Mouse (Mus musculus): ENCODE results near the gene Nrxn2. TPM values are rescaled to one million over a fixed set of nuclear protein-coding genes. Genes with fewer than 3 reads are reported as not detected.

The Nrxn2 gene
- polyA plus RNA-seq, 1 experiment: 6.4 TPM

DNA sequence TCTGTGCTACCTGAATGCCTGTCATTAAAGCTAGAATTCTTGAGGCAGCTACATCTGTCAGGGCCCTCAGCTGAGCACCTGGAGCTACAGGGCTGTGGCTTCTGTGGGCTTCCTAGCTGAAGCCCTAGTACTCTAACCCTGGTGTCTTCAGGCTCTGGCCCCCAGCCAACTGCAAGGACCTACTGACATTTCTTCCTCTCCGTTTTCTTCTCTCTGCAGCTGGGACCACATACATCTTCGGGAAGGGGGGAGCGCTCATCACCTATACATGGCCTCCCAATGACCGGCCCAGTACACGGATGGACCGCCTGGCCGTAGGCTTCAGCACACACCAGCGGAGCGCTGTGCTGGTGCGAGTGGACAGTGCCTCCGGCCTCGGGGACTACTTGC lies 86.1 kb downstream of the Nrxn2 start:
- no peak for TF ChIP-seq POLR2A (IDR thresholded peaks at IDR 0.05; ENCODE audit: low read depth, low read length)
- H3K27me3 ChIP-seq (replicated peaks; ENCODE audit: control insufficient read depth, insufficient read depth, low read length): no peaks in the 10 kb centered on the region
- H3K27ac ChIP-seq (ENCODE audit: insufficient read depth, low read depth, low read length): no peak overlapping the region
- H3K4me1 ChIP-seq (ENCODE audit: control insufficient read depth, insufficient read depth, low read length): no peaks in the 10 kb centered on the region
- H3K4me3 ChIP-seq (ENCODE audit: insufficient read depth, low read depth, low read length): no peak overlapping the region
- WGBS: 76% methylated on average over 12 of the region's 12 CpGs
- no peak for DNase-seq
- H3K36me3 ChIP-seq (ENCODE audit: control insufficient read depth, insufficient read depth, low read length): no peaks in the 10 kb centered on the region

DNA sequence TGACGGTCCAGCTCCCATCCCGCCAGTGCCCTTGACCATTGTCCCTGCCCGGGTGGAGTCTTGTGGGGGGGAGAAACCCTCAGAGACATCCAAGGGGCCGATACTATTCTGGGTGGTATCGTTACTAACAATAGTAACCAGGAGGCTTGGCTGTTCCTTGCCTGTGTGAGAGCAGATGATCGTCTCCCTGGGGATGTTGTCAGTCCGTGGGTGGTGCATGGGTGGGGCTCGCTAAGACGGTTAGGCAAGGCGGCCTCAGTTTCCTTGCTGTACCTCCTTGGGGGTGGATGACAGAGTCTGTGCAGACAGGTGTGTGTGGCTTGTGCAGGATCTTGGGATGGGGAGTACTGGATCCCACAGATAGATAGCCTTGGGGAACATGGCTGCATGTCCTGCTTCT lies 88.9 kb downstream of the Nrxn2 start:
- no peaks in the 10 kb centered on the region for H3K27me3 ChIP-seq (replicated peaks; ENCODE audit: control insufficient read depth, insufficient read depth, low read length)
- no peaks in the 10 kb centered on the region for H3K36me3 ChIP-seq (ENCODE audit: control insufficient read depth, insufficient read depth, low read length)
- H3K4me3 ChIP-seq (ENCODE audit: insufficient read depth, low read depth, low read length): no peak overlapping the region
- TF ChIP-seq POLR2A (IDR thresholded peaks at IDR 0.05; ENCODE audit: low read depth, low read length): no peak
- TF ChIP-seq CTCF (conservative IDR thresholded peaks at IDR 0.05; ENCODE audit: insufficient read depth, insufficient read length, low read depth, low read length): no peak
- H3K4me1 ChIP-seq (ENCODE audit: control insufficient read depth, insufficient read depth, low read length): no peaks in the 10 kb centered on the region
- 38% methylated on average over 10 of the region's 10 CpGs for WGBS
- no peak overlapping the region for H3K27ac ChIP-seq (ENCODE audit: insufficient read depth, low read depth, low read length)
- no peak for DNase-seq

DNA sequence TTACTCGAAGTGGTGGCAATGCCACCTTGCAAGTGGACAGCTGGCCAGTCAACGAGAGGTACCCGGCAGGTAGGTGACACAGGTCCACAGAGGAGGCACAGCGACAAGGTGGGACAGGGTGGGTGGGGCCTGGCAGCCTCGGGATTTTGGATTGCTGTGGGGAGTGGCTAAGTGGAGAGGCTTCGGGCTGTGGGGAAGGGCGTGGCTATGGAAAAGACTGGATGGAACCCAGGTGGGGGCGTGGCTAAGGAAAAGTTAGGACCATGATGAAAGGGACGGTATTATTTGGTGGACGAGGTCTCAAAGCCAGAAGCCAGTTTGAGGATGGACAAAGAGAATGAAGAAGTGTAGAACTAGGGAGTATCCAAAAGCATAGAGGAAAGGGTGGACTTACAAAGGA lies 91.3 kb downstream of the Nrxn2 start:
- Histone ChIP-seq H3K4me3 (ENCODE audit: insufficient read depth, low read depth, low read length) (no peak overlapping the region), H3K27me3 (replicated peaks; ENCODE audit: control insufficient read depth, insufficient read depth, low read length) (no peaks in the 10 kb centered on the region), H3K27ac (ENCODE audit: insufficient read depth, low read depth, low read length) (no peak overlapping the region), H3K4me1 (ENCODE audit: control insufficient read depth, insufficient read depth, low read length) (no peaks in the 10 kb centered on the region), H3K36me3 (ENCODE audit: control insufficient read depth, insufficient read depth, low read length) (no peaks in the 10 kb centered on the region)
- TF ChIP-seq POLR2A (IDR thresholded peaks at IDR 0.05; ENCODE audit: low read depth, low read length) (no peak), CTCF (conservative IDR thresholded peaks at IDR 0.05; ENCODE audit: insufficient read depth, insufficient read length, low read depth, low read length) (no peak)
- WGBS: 78% methylated on average over 10 of the region's 10 CpGs
- no peak for DNase-seq

DNA sequence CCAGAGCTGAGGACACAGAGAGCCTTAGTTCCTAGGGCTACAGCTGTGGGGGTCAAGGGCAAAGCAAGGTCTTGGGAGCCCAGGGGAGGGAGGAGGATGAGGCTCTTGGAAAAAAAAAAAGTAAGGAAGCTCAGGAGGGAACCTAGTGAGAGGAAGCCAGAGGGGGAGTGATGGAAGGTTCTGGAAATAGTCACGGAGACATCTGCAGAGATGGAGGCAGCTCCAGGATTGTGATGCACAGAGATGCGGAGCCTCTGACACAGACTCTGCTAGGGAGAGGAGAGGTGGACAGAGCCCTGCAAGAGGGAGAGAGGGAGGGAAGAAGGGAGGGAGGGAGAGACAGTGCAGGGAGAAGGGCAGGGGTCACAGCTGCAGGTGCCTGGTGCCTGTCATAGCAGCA lies 92.0 kb downstream of the Nrxn2 start:
- no peak for DNase-seq
- Histone ChIP-seq H3K27me3 (replicated peaks; ENCODE audit: control insufficient read depth, insufficient read depth, low read length) (no peaks in the 10 kb centered on the region), H3K4me3 (ENCODE audit: insufficient read depth, low read depth, low read length) (no peak overlapping the region), H3K27ac (ENCODE audit: insufficient read depth, low read depth, low read length) (no peak overlapping the region), H3K36me3 (ENCODE audit: control insufficient read depth, insufficient read depth, low read length) (no peaks in the 10 kb centered on the region), H3K4me1 (ENCODE audit: control insufficient read depth, insufficient read depth, low read length) (no peaks in the 10 kb centered on the region)
- 68% methylated on average over 2 of the region's 2 CpGs for WGBS
- no peak for TF ChIP-seq POLR2A (IDR thresholded peaks at IDR 0.05; ENCODE audit: low read depth, low read length)
- TF ChIP-seq CTCF (conservative IDR thresholded peaks at IDR 0.05; ENCODE audit: insufficient read depth, insufficient read length, low read depth, low read length): no peak

DNA sequence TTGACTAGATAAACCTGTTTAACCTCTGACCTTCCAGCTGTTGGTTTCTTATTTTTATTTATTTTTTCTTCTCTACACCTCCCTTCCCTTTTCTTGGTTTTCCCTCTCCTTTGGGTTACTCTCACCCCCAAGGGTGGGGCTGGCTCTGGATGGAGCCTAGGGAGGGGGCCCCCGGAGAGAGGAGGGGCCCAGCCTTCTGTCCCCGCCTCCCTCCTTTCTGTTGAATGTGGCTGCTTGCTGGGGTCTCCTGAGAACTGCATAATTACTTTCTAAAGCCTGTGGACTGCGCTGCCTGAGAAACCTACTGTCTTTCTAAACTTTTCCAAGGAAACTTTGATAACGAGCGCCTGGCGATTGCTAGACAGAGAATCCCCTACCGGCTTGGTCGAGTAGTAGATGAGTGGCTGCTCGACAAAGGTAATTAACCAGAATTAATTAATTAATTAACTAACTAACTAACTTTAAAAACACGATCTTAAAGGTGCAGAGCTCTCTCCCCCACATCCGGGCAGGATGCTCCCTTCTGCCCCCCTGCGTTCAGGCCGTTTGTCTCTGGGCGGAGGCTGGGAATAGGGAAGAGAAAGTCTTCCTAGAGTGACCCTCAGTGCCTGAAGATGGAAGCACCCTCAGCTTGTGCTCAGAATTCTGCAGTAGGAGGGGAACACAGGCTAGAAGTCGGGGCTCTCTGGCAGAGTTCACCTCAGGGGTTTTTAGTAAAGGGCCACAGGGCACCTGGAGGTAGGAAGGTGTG lies 95.0 kb downstream of the Nrxn2 start:
- TF ChIP-seq POLR2A (IDR thresholded peaks at IDR 0.05; ENCODE audit: low read depth, low read length) (no peak), CTCF (conservative IDR thresholded peaks at IDR 0.05; ENCODE audit: insufficient read depth, insufficient read length, low read depth, low read length) (no peak)
- no peak for DNase-seq
- H3K4me1 ChIP-seq (ENCODE audit: control insufficient read depth, insufficient read depth, low read length): no peaks in the 10 kb centered on the region
- H3K27me3 ChIP-seq (replicated peaks; ENCODE audit: control insufficient read depth, insufficient read depth, low read length): no peaks in the 10 kb centered on the region
- no peak overlapping the region for H3K27ac ChIP-seq (ENCODE audit: insufficient read depth, low read depth, low read length)
- WGBS: 28% methylated on average over 15 of the region's 15 CpGs
- no peaks in the 10 kb centered on the region for H3K36me3 ChIP-seq (ENCODE audit: control insufficient read depth, insufficient read depth, low read length)
- no peak overlapping the region for H3K4me3 ChIP-seq (ENCODE audit: insufficient read depth, low read depth, low read length)

DNA sequence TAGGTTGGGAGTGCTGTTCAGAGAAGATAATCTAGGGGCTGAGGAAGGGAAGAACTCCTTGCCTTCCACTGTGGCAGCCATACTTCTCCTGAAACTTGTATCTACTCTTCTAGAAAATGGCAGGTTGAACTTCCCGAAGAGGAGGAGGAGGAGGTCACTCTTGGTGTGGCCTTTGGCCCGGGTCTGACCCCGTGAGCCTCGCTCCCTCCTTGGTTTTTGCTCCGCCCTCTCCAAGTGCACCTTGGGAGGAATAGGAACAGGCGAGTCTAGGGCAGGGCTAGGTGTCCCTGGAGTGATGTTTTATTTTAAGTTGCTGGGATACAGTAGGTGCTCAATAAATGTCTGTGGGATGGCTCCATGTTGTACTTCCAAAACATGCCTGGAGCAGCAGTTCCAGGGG lies 96.4 kb downstream of the Nrxn2 start:
- Histone ChIP-seq H3K4me3 (ENCODE audit: insufficient read depth, low read depth, low read length) (no peak overlapping the region), H3K36me3 (ENCODE audit: control insufficient read depth, insufficient read depth, low read length) (no peaks in the 10 kb centered on the region), H3K4me1 (ENCODE audit: control insufficient read depth, insufficient read depth, low read length) (no peaks in the 10 kb centered on the region), H3K27me3 (replicated peaks; ENCODE audit: control insufficient read depth, insufficient read depth, low read length) (no peaks in the 10 kb centered on the region), H3K27ac (ENCODE audit: insufficient read depth, low read depth, low read length) (no peak overlapping the region)
- DNase-seq: no peak
- no peak for TF ChIP-seq POLR2A (IDR thresholded peaks at IDR 0.05; ENCODE audit: low read depth, low read length)
- 64% methylated on average over 6 of the region's 6 CpGs for WGBS

DNA sequence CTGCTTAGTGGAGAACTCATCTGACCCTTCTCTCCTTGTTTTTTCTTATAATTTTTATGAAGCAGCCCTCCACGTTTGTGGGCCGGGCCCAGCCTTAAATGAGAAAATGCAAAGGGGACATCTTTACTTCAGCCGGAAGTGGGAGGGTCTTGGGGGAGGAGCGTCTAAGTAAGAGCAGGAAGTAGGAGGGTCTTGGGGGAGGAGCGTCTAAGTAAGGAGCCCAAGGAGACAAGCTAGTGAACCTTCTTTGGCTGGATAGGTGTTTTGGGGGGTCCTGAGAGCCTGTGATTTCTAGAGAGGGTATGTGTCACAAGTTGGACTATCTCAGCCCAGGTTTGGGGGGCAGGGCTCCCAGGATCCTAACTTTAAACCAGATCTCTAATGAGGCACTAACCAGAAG lies 96.9 kb downstream of the Nrxn2 start:
- TF ChIP-seq POLR2A (IDR thresholded peaks at IDR 0.05; ENCODE audit: low read depth, low read length): no peak
- no peak for TF ChIP-seq CTCF (conservative IDR thresholded peaks at IDR 0.05; ENCODE audit: insufficient read depth, insufficient read length, low read depth, low read length)
- Histone ChIP-seq H3K27ac (ENCODE audit: insufficient read depth, low read depth, low read length) (no peak overlapping the region), H3K27me3 (replicated peaks; ENCODE audit: control insufficient read depth, insufficient read depth, low read length) (no peaks in the 10 kb centered on the region), H3K36me3 (ENCODE audit: control insufficient read depth, insufficient read depth, low read length) (no peaks in the 10 kb centered on the region), H3K4me1 (ENCODE audit: control insufficient read depth, insufficient read depth, low read length) (no peaks in the 10 kb centered on the region), H3K4me3 (ENCODE audit: insufficient read depth, low read depth, low read length) (no peak overlapping the region)
- WGBS: 65% methylated on average over 5 of the region's 5 CpGs
- no peak for DNase-seq
